ENCODE assay signal across 8 mouse cellular contexts in genomic region chr10:34297299-34297979, GRCm38 (mm10). TPM values are rescaled to one million over a fixed set of nuclear protein-coding genes. Genes with fewer than 3 reads are reported as not detected.
DNase-seq lines count a peak whose midpoint lies in the region; ATAC-seq and TF ChIP-seq lines count a peak whose summit lies in the region.

Gene Tspyl4, plus strand, starts transcription at chr10:34297442.

- H3K36me3 ChIP-seq in forebrain, embryonic 14.5 days (ENCODE audit: control insufficient read depth, insufficient read depth, low read length): 0 out of 2 replicates have a peak, but pooled peaks cover under 1% of the 10 kb centered on the region
- no peaks in the 10 kb centered on the region for H3K36me3 ChIP-seq in liver, embryonic 16.5 days (ENCODE audit: control insufficient read depth, insufficient read depth)
- H3K36me3 ChIP-seq in neural tube, embryonic 12.5 days: no peaks in the 10 kb centered on the region
- H3K36me3 ChIP-seq in stomach, postnatal 0 days (ENCODE audit: control insufficient read depth, insufficient read depth, low read length): no peaks in the 10 kb centered on the region

- H3K27ac ChIP-seq in forebrain, embryonic 14.5 days (ENCODE audit: low read depth, low read length): peak within 1 kb of the TSS; percentile 99
- no peak within 1 kb of the TSS for H3K27ac ChIP-seq in liver, embryonic 16.5 days (ENCODE audit: low read length)
- peak within 1 kb of the TSS; percentile 89 for H3K27ac ChIP-seq in neural tube, embryonic 12.5 days
- peak within 1 kb of the TSS; percentile 77 for H3K27ac ChIP-seq in stomach, postnatal 0 days (replicated peaks)

- peak within 1 kb of the TSS; percentile 95 for H3K9ac ChIP-seq in forebrain, embryonic 14.5 days (ENCODE audit: low read length)
- peak within 1 kb of the TSS; percentile 43; the same call in 1 of the 2 replicates for H3K9ac ChIP-seq in liver, embryonic 16.5 days (ENCODE audit: low read depth, low read length)
- H3K9ac ChIP-seq in neural tube, embryonic 12.5 days: peak within 1 kb of the TSS; percentile 79
- H3K9ac ChIP-seq in stomach, postnatal 0 days (ENCODE audit: low read length): peak within 1 kb of the TSS; percentile 67

- DNase-seq in ES-CJ7 (ENCODE audit: low read depth, low spot score): peak; percentile 96
- peak; percentile 95 for DNase-seq in cerebellum, adult 11-12 months
- peak; percentile 99 for DNase-seq in forebrain, embryonic 14.5 days (ENCODE audit: low spot score)
- DNase-seq in heart, postnatal 14 days: peak; percentile 88 to 92
- peak; percentile 70 for DNase-seq in large intestine, adult 2 months (ENCODE audit: low read depth, low spot score)
- DNase-seq in stomach, postnatal 0 days (ENCODE audit: low spot score): peak; percentile 91

- no peaks in the 10 kb centered on the region for H3K27me3 ChIP-seq in forebrain, embryonic 14.5 days (replicated peaks; ENCODE audit: control insufficient read depth, insufficient read depth, low read length)
- no peaks in the 10 kb centered on the region; the same call in none of the 2 replicates for H3K27me3 ChIP-seq in liver, embryonic 16.5 days (ENCODE audit: control insufficient read depth, insufficient read depth, low read depth, low read length)
- no peaks in the 10 kb centered on the region for H3K27me3 ChIP-seq in neural tube, embryonic 12.5 days (replicated peaks)
- H3K27me3 ChIP-seq in stomach, postnatal 0 days (ENCODE audit: control insufficient read depth, insufficient read depth, low read length): no peaks in the 10 kb centered on the region

- peak within 1 kb of the TSS; percentile 82 for H3K4me2 ChIP-seq in forebrain, embryonic 14.5 days (ENCODE audit: low read length)
- peak within 1 kb of the TSS; percentile 85 for H3K4me2 ChIP-seq in liver, embryonic 16.5 days (ENCODE audit: low read depth, low read length)
- peak within 1 kb of the TSS; percentile 69 for H3K4me2 ChIP-seq in neural tube, embryonic 12.5 days (replicated peaks)
- H3K4me2 ChIP-seq in stomach, postnatal 0 days (replicated peaks; ENCODE audit: low read depth): peak within 1 kb of the TSS; percentile 95

- peaks cover 14% of the 10 kb centered on the region for H3K4me1 ChIP-seq in forebrain, embryonic 14.5 days (ENCODE audit: control insufficient read depth, insufficient read depth, low read length)
- peaks cover 13% of the 10 kb centered on the region for H3K4me1 ChIP-seq in liver, embryonic 16.5 days (ENCODE audit: control insufficient read depth, low read depth, low read length)
- peaks cover 31% of the 10 kb centered on the region for H3K4me1 ChIP-seq in neural tube, embryonic 12.5 days
- no peaks in the 10 kb centered on the region for H3K4me1 ChIP-seq in stomach, postnatal 0 days (replicated peaks; ENCODE audit: control insufficient read depth, insufficient read depth)

- under 1% methylated on average over 38 of the region's 38 CpGs for WGBS in forebrain, embryonic 14.5 days
- WGBS in large intestine, adult 2 months: 1% methylated on average over 38 of the region's 38 CpGs
- WGBS in liver, embryonic 16.5 days (ENCODE audit: insufficient replicate concordance): under 1% methylated on average over 38 of the region's 38 CpGs
- under 1% methylated on average over 38 of the region's 38 CpGs for WGBS in neural tube, embryonic 12.5 days
- WGBS in stomach, postnatal 0 days: under 1% methylated on average over 38 of the region's 38 CpGs

- no peak for TF ChIP-seq CTCF in stomach, postnatal 0 days (IDR thresholded peaks at IDR 0.05; ENCODE audit: low read depth)

- TF ChIP-seq EP300 in stomach, postnatal 0 days (optimal IDR thresholded peaks at IDR 0.05): no peak

- peak within 1 kb of the TSS; percentile 69 for H3K4me3 ChIP-seq in forebrain, embryonic 14.5 days (ENCODE audit: low read depth, low read length)
- H3K4me3 ChIP-seq in liver, embryonic 16.5 days (ENCODE audit: low read depth, low read length): peak within 1 kb of the TSS; percentile 64
- peak within 1 kb of the TSS; percentile 72 for H3K4me3 ChIP-seq in neural tube, embryonic 12.5 days
- H3K4me3 ChIP-seq in stomach, postnatal 0 days (ENCODE audit: low read depth, low read length): peak within 1 kb of the TSS; percentile 66

- intact Hi-C loops in heart, postnatal 14 days (cut with DNase I): no loop called here

- ATAC-seq in forebrain, embryonic 14.5 days: peak; percentile 98
- ATAC-seq in liver, embryonic 16.5 days (ENCODE audit: low read depth): peak; percentile 94
- peak; percentile 98 for ATAC-seq in neural tube, embryonic 12.5 days (ENCODE audit: low FRiP score, low read depth)
- ATAC-seq in stomach, postnatal 0 days (ENCODE audit: low FRiP score, low TSS enrichment): peak; percentile 99

- no peaks in the 10 kb centered on the region for H3K9me3 ChIP-seq in forebrain, embryonic 14.5 days (replicated peaks; ENCODE audit: control insufficient read depth, low read length)
- H3K9me3 ChIP-seq in liver, embryonic 16.5 days (replicated peaks; ENCODE audit: control insufficient read depth, low read length): no peaks in the 10 kb centered on the region
- H3K9me3 ChIP-seq in neural tube, embryonic 12.5 days: no peaks in the 10 kb centered on the region
- no peaks in the 10 kb centered on the region for H3K9me3 ChIP-seq in stomach, postnatal 0 days (ENCODE audit: control insufficient read depth, low read length)

RNA-seq across cellular contexts. Expression of gene Tspyl4, which starts in this region (rescaled TPM):
- polyA plus RNA-seq in forebrain, embryonic 14.5 days (2014; fragmentation: Nextera tagmentation; extraction: Ambion mirVana): 88.2 and 103 TPM in 2 replicates
- 10 to 100 TPM in 1 of 2 experiments, 1 to 10 TPM in 1; 8.0 to 10.1 TPM for total RNA-seq in heart, postnatal 14 days (2021)
- polyA plus RNA-seq in large intestine, adult 2 months (2012; rRNA removed): 3.5 and 3.8 TPM in 2 replicates
- polyA plus RNA-seq in liver, embryonic 16.5 days (2015; fragmentation: Nextera tagmentation; extraction: Ambion mirVana): 0.39 and 0.71 TPM in 2 replicates
- 143 and 153 TPM in 2 replicates for polyA plus RNA-seq in neural tube, embryonic 12.5 days (2016; fragmentation: Nextera tagmentation; extraction: Ambion mirVana)
- polyA plus RNA-seq in stomach, postnatal 0 days (2015; fragmentation: Nextera tagmentation; extraction: Ambion mirVana): 11.9 and 12.8 TPM in 2 replicates

Comparison
In these comparisons a context has a peak if more than half of its experiments do, and no peak if none do; other contexts are left out.
1. Peak in ATAC-seq, H3K4me3 ChIP-seq, H3K9ac ChIP-seq and H3K4me2 ChIP-seq in liver, embryonic 16.5 days; RNA of the gene not detected or under 1 TPM.
2. H3K9ac ChIP-seq: peak in every context shown above with its lines; median percentile 95 in forebrain, embryonic 14.5 days; 79 in neural tube, embryonic 12.5 days; 67 in stomach, postnatal 0 days; 43 in liver, embryonic 16.5 days.